Mouse (Mus musculus): Measurements from ENCODE around the gene Gm3164.
"Not testable (repeated sequence)": the region's sequence is repeated elsewhere in the genome, so short reads cannot be mapped to it uniquely, and the experiment has no call there.

- not testable (repeated sequence) for TF ChIP-seq CTCF (IDR thresholded peaks at IDR 0.05; ENCODE audit: control insufficient read depth, insufficient read depth, insufficient read length); MAX (IDR thresholded peaks at IDR 0.05); CEBPB (IDR thresholded peaks at IDR 0.05; ENCODE audit: low read depth)
These were observed 11.4 kb upstream of the Gm3164 start for GRCm38 (mm10) chr14:4403840-4404239.
